Mouse (Mus musculus): ENCODE measurements around the gene Arl2bp. TPM values are rescaled to one million over a fixed set of nuclear protein-coding genes. Genes with fewer than 3 reads are reported as not detected.

Arl2bp gene
- polyA plus RNA-seq, 1 experiment from 2014 or later = 108 TPM

DNA sequence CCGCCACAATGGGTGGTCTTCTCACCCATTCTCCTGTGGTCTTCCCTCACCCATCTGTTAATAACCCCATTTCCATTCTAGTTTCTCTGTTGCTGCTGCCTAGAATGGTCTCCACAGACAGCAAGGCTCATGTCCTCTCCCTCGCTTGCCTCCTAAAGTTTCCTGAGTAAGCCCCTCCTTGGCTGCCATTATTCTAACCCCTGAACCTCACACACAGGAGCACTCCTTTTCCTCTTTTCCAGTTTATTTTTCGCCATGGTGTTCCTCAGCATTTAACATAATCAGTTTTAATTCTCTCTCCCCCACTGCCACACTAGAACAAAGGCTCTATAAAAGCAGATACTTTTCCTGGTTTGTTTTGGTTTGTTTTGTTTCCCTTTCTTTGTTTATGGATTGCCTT is 13.4 kb upstream of the Arl2bp start:
- H3K9me3 ChIP-seq (ENCODE audit: control insufficient read depth, low read length) = no peaks in the 10 kb centered on the region
- H3K27me3 ChIP-seq (ENCODE audit: control insufficient read depth, insufficient read depth, low read length) = no peaks in the 10 kb centered on the region
- ATAC-seq (ENCODE audit: low FRiP score) = no peak
- peaks cover 9% of the 10 kb centered on the region; the same call in 1 of the 2 replicates for H3K36me3 ChIP-seq (ENCODE audit: control insufficient read depth, insufficient read depth, low read length)
- WGBS = 87% methylated on average over 3 of the region's 3 CpGs
- no peaks in the 10 kb centered on the region for H3K4me1 ChIP-seq (ENCODE audit: control insufficient read depth, insufficient read depth, low read length)
- H3K27ac ChIP-seq (ENCODE audit: low read depth, low read length) = no peak overlapping the region
- H3K4me2 ChIP-seq = no peak overlapping the region
- H3K9ac ChIP-seq (ENCODE audit: low read length) = no peak overlapping the region
- no peak overlapping the region for H3K4me3 ChIP-seq (ENCODE audit: low read depth, low read length)
- peak; percentile 69 for DNase-seq (ENCODE audit: low spot score, missing footprints)

- H3K27ac ChIP-seq (ENCODE audit: low read depth, low read length) = no peak overlapping the region
- ATAC-seq (ENCODE audit: low FRiP score) = no peak
Measured at GRCm38 (mm10) chr8:94654994-94655393, 11.4 kb upstream of the Arl2bp start.

DNA sequence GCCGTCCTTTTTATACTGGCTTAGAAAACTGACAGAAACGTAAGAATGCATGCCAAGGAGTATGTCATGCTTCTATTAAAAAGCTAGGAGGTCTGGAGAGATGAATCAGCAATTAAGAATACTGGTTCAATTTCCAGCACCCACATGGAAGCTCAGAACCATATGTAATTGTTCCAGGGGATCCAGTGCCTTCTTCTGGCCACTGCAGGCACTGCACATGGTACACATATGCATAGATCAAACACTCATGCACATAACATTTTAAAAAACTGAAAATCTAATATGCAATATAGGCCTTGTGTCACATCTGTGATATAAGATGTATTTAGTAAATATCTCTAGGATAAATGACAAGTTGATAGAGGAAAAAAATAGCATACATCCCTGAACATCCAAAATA is 8.4 kb upstream of the Arl2bp start:
- no peaks in the 10 kb centered on the region for H3K27me3 ChIP-seq (ENCODE audit: control insufficient read depth, insufficient read depth, low read length)
- H3K4me3 ChIP-seq (ENCODE audit: low read depth, low read length) = no peak overlapping the region
- ATAC-seq (ENCODE audit: low FRiP score) (no peak), DNase-seq (ENCODE audit: low spot score, missing footprints) (no peak)
- H3K9ac ChIP-seq (ENCODE audit: low read length) = no peak overlapping the region
- H3K4me2 ChIP-seq = no peak overlapping the region
- H3K36me3 ChIP-seq (ENCODE audit: control insufficient read depth, insufficient read depth, low read length) = peaks cover 4% of the 10 kb centered on the region; the same call in 1 of the 2 replicates
- 91% methylated on average over 2 of the region's 2 CpGs for WGBS
- no peaks in the 10 kb centered on the region for H3K9me3 ChIP-seq (ENCODE audit: control insufficient read depth, low read length)
- H3K27ac ChIP-seq (ENCODE audit: low read depth, low read length) = no peak overlapping the region
- H3K4me1 ChIP-seq (ENCODE audit: control insufficient read depth, insufficient read depth, low read length) = no peaks in the 10 kb centered on the region

More at GRCm38 (mm10) chr8:94654994-94655393, 11.4 kb upstream of the Arl2bp start:
- H3K27me3 ChIP-seq (ENCODE audit: control insufficient read depth, insufficient read depth, low read length) = no peaks in the 10 kb centered on the region
- H3K9ac ChIP-seq (ENCODE audit: low read length) = no peak overlapping the region
- no peaks in the 10 kb centered on the region for H3K4me1 ChIP-seq (ENCODE audit: control insufficient read depth, insufficient read depth, low read length)
- peaks cover 9% of the 10 kb centered on the region; the same call in 1 of the 2 replicates for H3K36me3 ChIP-seq (ENCODE audit: control insufficient read depth, insufficient read depth, low read length)
- no peak for DNase-seq (ENCODE audit: low spot score, missing footprints)
- no peak overlapping the region for H3K4me2 ChIP-seq
- H3K4me3 ChIP-seq (ENCODE audit: low read depth, low read length) = no peak overlapping the region
- no peaks in the 10 kb centered on the region for H3K9me3 ChIP-seq (ENCODE audit: control insufficient read depth, low read length)

- Histone ChIP-seq H3K4me2 (no peak overlapping the region), H3K4me3 (ENCODE audit: low read depth, low read length) (no peak overlapping the region), H3K9ac (ENCODE audit: low read length) (no peak overlapping the region), H3K36me3 (ENCODE audit: control insufficient read depth, insufficient read depth, low read length) (peaks cover 2% of the 10 kb centered on the region; the same call in 1 of the 2 replicates), H3K4me1 (ENCODE audit: control insufficient read depth, insufficient read depth, low read length) (no peaks in the 10 kb centered on the region), H3K9me3 (ENCODE audit: control insufficient read depth, low read length) (no peaks in the 10 kb centered on the region), H3K27me3 (ENCODE audit: control insufficient read depth, insufficient read depth, low read length) (no peaks in the 10 kb centered on the region), H3K27ac (ENCODE audit: low read depth, low read length) (no peak overlapping the region)
- 93% methylated on average over 4 of the region's 4 CpGs for WGBS
- DNase-seq (ENCODE audit: low spot score, missing footprints) (no peak), ATAC-seq (ENCODE audit: low FRiP score) (no peak)
Measured at GRCm38 (mm10) chr8:94660418-94660817, 6.0 kb upstream of the Arl2bp start.

DNA sequence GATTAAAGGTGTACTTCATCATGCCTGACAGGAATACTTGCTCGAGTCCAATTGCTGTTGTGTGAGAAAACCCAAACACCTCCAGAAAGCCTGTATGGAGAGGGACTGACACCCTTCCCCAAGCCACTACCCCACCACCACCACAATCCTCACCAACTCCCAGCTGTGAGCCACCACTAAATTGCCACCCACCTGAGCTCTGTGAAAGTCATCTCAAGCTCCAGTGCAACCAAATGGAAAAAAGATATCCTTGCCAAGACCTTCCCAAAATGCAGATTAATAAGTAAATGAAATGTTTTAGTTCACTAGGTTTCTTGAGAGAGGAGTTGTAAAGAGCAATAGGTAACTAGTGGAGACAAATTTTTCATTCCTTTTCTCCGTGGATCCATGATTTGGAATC is 1.7 kb upstream of the Arl2bp start:
- H3K9ac ChIP-seq (ENCODE audit: low read length) = no peak overlapping the region
- no peak overlapping the region for H3K27ac ChIP-seq (ENCODE audit: low read depth, low read length)
- no peak for DNase-seq (ENCODE audit: low spot score, missing footprints)
- WGBS = 80% methylated on average over 2 of the region's 2 CpGs
- no peaks in the 10 kb centered on the region for H3K27me3 ChIP-seq (ENCODE audit: control insufficient read depth, insufficient read depth, low read length)
- peaks cover 11% of the 10 kb centered on the region for H3K4me1 ChIP-seq (ENCODE audit: control insufficient read depth, insufficient read depth, low read length)
- H3K36me3 ChIP-seq (ENCODE audit: control insufficient read depth, insufficient read depth, low read length) = 0 out of 2 replicates have a peak, but pooled peaks cover 3% of the 10 kb centered on the region
- no peaks in the 10 kb centered on the region for H3K9me3 ChIP-seq (ENCODE audit: control insufficient read depth, low read length)
- no peak overlapping the region for H3K4me2 ChIP-seq
- no peak overlapping the region for H3K4me3 ChIP-seq (ENCODE audit: low read depth, low read length)
- ATAC-seq (ENCODE audit: low FRiP score) = no peak

GRCm38 (mm10) chr8:94674384-94674783 is 8.0 kb downstream of the Arl2bp start:
- 96% methylated on average over 5 of the region's 5 CpGs for WGBS

GRCm38 (mm10) chr8:94675923-94676322 is 9.5 kb downstream of the Arl2bp start:
- DNase-seq (ENCODE audit: low spot score, missing footprints) (no peak), ATAC-seq (ENCODE audit: low FRiP score) (peak; percentile 46; the same call in 1 of the 2 replicates)
- Histone ChIP-seq H3K4me1 (ENCODE audit: control insufficient read depth, insufficient read depth, low read length) (no peaks in the 10 kb centered on the region), H3K4me3 (ENCODE audit: low read depth, low read length) (no peak overlapping the region), H3K27me3 (ENCODE audit: control insufficient read depth, insufficient read depth, low read length) (no peaks in the 10 kb centered on the region), H3K9me3 (ENCODE audit: control insufficient read depth, low read length) (peaks cover 3% of the 10 kb centered on the region; the same call in 1 of the 2 replicates), H3K36me3 (ENCODE audit: control insufficient read depth, insufficient read depth, low read length) (peaks cover 25% of the 10 kb centered on the region), H3K4me2 (no peak overlapping the region), H3K9ac (ENCODE audit: low read length) (no peak overlapping the region), H3K27ac (ENCODE audit: low read depth, low read length) (no peak overlapping the region)
- WGBS = 87% methylated on average over 6 of the region's 6 CpGs

More at GRCm38 (mm10) chr8:94674384-94674783, 8.0 kb downstream of the Arl2bp start:
- H3K4me3 ChIP-seq (ENCODE audit: low read depth, low read length) = no peak overlapping the region
- H3K4me1 ChIP-seq (ENCODE audit: control insufficient read depth, insufficient read depth, low read length) = no peaks in the 10 kb centered on the region
- DNase-seq (ENCODE audit: low spot score, missing footprints) (no peak), ATAC-seq (ENCODE audit: low FRiP score) (no peak)
- H3K4me2 ChIP-seq = no peak overlapping the region
- H3K9me3 ChIP-seq (ENCODE audit: control insufficient read depth, low read length) = no peaks in the 10 kb centered on the region
- peaks cover 28% of the 10 kb centered on the region for H3K36me3 ChIP-seq (ENCODE audit: control insufficient read depth, insufficient read depth, low read length)
- no peak overlapping the region for H3K9ac ChIP-seq (ENCODE audit: low read length)
- H3K27me3 ChIP-seq (ENCODE audit: control insufficient read depth, insufficient read depth, low read length) = no peaks in the 10 kb centered on the region
- no peak overlapping the region for H3K27ac ChIP-seq (ENCODE audit: low read depth, low read length)

DNA sequence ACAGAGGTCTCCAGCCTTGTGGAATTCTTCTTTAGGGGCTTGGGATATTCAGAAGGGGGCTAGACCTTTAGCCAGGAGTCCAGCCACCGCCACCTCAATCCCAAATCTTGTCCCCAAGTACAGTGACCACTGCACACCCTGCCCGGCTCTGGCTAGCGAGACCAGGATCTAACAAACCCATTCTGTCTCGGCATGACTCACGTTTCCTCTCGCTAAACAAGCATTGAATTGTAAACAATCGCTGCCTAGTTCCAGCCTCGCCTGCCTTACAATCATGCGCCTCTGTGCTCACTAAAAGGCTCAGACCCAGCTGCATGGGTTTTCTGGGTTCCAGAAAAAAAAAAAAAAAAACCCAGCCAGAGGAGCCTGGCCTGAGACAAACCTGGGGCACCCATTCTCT is 12.2 kb downstream of the Arl2bp start:
- no peaks in the 10 kb centered on the region for H3K4me1 ChIP-seq (ENCODE audit: control insufficient read depth, insufficient read depth, low read length)
- no peak for ATAC-seq (ENCODE audit: low FRiP score)
- no peak overlapping the region for H3K27ac ChIP-seq (ENCODE audit: low read depth, low read length)
- WGBS = 69% methylated on average over 9 of the region's 9 CpGs
- H3K4me3 ChIP-seq (ENCODE audit: low read depth, low read length) = no peak overlapping the region
- peaks cover 6% of the 10 kb centered on the region; the same call in 1 of the 2 replicates for H3K36me3 ChIP-seq (ENCODE audit: control insufficient read depth, insufficient read depth, low read length)
- H3K27me3 ChIP-seq (ENCODE audit: control insufficient read depth, insufficient read depth, low read length) = no peaks in the 10 kb centered on the region
- H3K9ac ChIP-seq (ENCODE audit: low read length) = no peak overlapping the region
- no peak overlapping the region for H3K4me2 ChIP-seq
- DNase-seq (ENCODE audit: low spot score, missing footprints) = no peak
- H3K9me3 ChIP-seq (ENCODE audit: control insufficient read depth, low read length) = peaks cover 3% of the 10 kb centered on the region; the same call in 1 of the 2 replicates

DNA sequence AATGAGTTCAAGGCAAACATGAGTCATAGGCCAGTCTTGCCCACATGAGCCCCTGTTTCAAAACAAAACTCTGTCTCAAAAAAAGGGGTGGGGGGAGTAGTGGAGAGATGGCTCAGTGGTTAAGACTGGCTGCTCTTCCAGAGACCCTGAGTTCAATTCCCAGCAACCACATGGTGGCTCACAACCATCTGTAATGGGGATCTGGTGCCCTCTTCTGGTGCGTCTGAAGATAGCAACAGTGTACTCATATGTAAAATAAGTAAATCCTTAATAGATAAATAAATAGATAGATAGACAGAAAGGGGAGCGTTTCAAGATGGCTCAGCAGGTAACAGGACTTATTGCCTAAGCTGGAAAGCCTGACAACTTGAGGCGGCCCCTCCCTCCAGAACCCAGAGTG is 14.0 kb downstream of the Arl2bp start:
- Histone ChIP-seq H3K36me3 (ENCODE audit: control insufficient read depth, insufficient read depth, low read length) (no peaks in the 10 kb centered on the region), H3K27me3 (ENCODE audit: control insufficient read depth, insufficient read depth, low read length) (no peaks in the 10 kb centered on the region), H3K27ac (ENCODE audit: low read depth, low read length) (no peak overlapping the region), H3K4me3 (ENCODE audit: low read depth, low read length) (no peak overlapping the region), H3K4me2 (no peak overlapping the region), H3K9ac (ENCODE audit: low read length) (no peak overlapping the region), H3K9me3 (ENCODE audit: control insufficient read depth, low read length) (peaks cover 3% of the 10 kb centered on the region; the same call in 1 of the 2 replicates), H3K4me1 (ENCODE audit: control insufficient read depth, insufficient read depth, low read length) (no peaks in the 10 kb centered on the region)
- ATAC-seq (ENCODE audit: low FRiP score) = no peak
- 87% methylated on average over 3 of the region's 3 CpGs for WGBS
- DNase-seq (ENCODE audit: low spot score, missing footprints) = no peak

Data from midbrain, embryonic 11.5 days (tissue).